Mouse (Mus musculus) liver, embryonic 14.5 days (tissue): ENCODE results near the gene Bend5. TPM values are rescaled to one million over a fixed set of nuclear protein-coding genes. Genes with fewer than 3 reads are reported as not detected.

ENCODE experiments used
- ATAC-seq: fragments of 200-750 bp; cut with Nextera tagmentation; 2 replicates; pipeline ENCODE4 v1.8.0; 2017; ENCODE audit warnings: moderate number of reproducible peaks, mild to moderate bottlenecking, moderate library complexity; ENCODE audit not compliant: insufficient read depth
- DNase-seq, 3 experiments: peaks; one replicate each; pipeline ENCODE4 v3.0.0-alpha.2; 2012 to 2013; ENCODE audit warnings: low read depth in 3 of 3, low spot score in 3 of 3
- H3K27ac ChIP-seq: fragments of 300-500 bp; sonication (generic); 2 replicates; pipeline ENCODE4 v1.5.1; 2014; ENCODE audit warnings: moderate library complexity, mild to moderate bottlenecking, control low read depth, inconsistent platforms
- H3K27me3 ChIP-seq: fragments of 300-500 bp; sonication (generic); 2 replicates; pipeline ENCODE4 v1.6.1; 2014; ENCODE audit warnings: mild to moderate bottlenecking, low read length, moderate library complexity; ENCODE audit not compliant: control insufficient read depth, insufficient read depth
- H3K36me3 ChIP-seq: fragments of 300-500 bp; sonication (generic); replicated peaks from 2 replicates; pipeline ENCODE4 v1.6.1; 2014; ENCODE audit warnings: low read depth; ENCODE audit not compliant: control insufficient read depth, insufficient read depth
- H3K4me1 ChIP-seq, 2 experiments: fragments of 200-500 bp in 1 of 2; fragments of 300-500 bp in 1 of 2; sonication (generic) in 1 of 2; replicated peaks; 2 replicates each; pipeline ENCODE4 v1.6.1; 2012 to 2014; ENCODE audit warnings: antibody characterized with exemption in 1 of 2, inconsistent platforms in 1 of 2, low read length in 1 of 2; ENCODE audit not compliant: control insufficient read depth in 2 of 2, insufficient read depth in 2 of 2
- H3K4me2 ChIP-seq: fragments of 300-500 bp; sonication (generic); 2 replicates; pipeline ENCODE4 v1.6.1; 2014; ENCODE audit warnings: low read depth, mild to moderate bottlenecking, control low read depth, moderate library complexity
- H3K4me3 ChIP-seq, 2 experiments: fragments of 200-500 bp in 1 of 2; fragments of 300-500 bp in 1 of 2; sonication (generic) in 1 of 2; 2 replicates each; pipeline ENCODE4 v1.5.1; 2012 to 2014; ENCODE audit warnings: low read depth in 2 of 2, low read length in 2 of 2, mild to moderate bottlenecking in 2 of 2, control low read depth in 1 of 2, inconsistent platforms in 1 of 2, moderate library complexity in 1 of 2; ENCODE audit not compliant: insufficient read depth in 1 of 2
- H3K9ac ChIP-seq: fragments of 300-500 bp; sonication (generic); replicated peaks from 2 replicates; pipeline ENCODE4 v1.6.1; 2014; ENCODE audit warnings: mild to moderate bottlenecking, control low read depth, moderate library complexity
- H3K9me3 ChIP-seq: fragments of 300-500 bp; sonication (generic); 2 replicates; pipeline ENCODE4 v1.6.1; 2016; ENCODE audit warnings: low read length, mixed read lengths; ENCODE audit not compliant: control insufficient read depth
- CTCF ChIP-seq: IDR thresholded peaks from 2 replicates; pipeline ENCODE4 v1.5.1; 2016; ENCODE audit warnings: antibody characterized with exemption, low read depth, control low read depth
- EP300 ChIP-seq: IDR thresholded peaks from 2 replicates; pipeline ENCODE4 v1.6.1; 2016; ENCODE audit warnings: antibody characterized with exemption, low read depth
- WGBS: fragments of 180-500 bp; shearing (Covaris S2); extraction: QIAGEN DNeasy Blood & Tissue Kit; methylation state at CpG from one replicate; pipeline ENCODE4 v1.1.7; 2014; ENCODE audit not compliant: insufficient replicate concordance; 5-methylcytosine and 5-hydroxymethylcytosine counted together
- polyA plus RNA-seq, 2 experiments: library from polyadenylated mRNA; depleted of rRNA in 1 of 2; stranded (reverse) in 1 of 2; unstranded in 1 of 2; fragments of >200 nt; fragmentation: Nextera tagmentation in 1 of 2; extraction: Ambion mirVana in 1 of 2; gene quantifications; 2 replicates each; pipeline versions ENCODE4 v1.2.1 to v1.2.3; 2012 to 2014

Gene Bend5
- polyA plus RNA-seq, 2 experiments, result 0.32 to 0.47 TPM

- Histone ChIP-seq H3K36me3 (no peaks in the 10 kb centered on the region), H3K27me3 (no peaks in the 10 kb centered on the region), H3K27ac (no peak overlapping the region), H3K4me2 (no peak overlapping the region), H3K4me3 (no peak overlapping the region), H3K4me1 (no peaks in the 10 kb centered on the region), H3K9ac (no peak overlapping the region), H3K9me3 (no peaks in the 10 kb centered on the region)
- WGBS, result 59% methylated on average over 10 of the region's 10 CpGs
- TF ChIP-seq CTCF (no peak), EP300 (no peak)
- DNase-seq (no peak), ATAC-seq (no peak)
These were observed 60.7 kb downstream of the Bend5 start for GRCm38 (mm10) chr4:111475374-111475971.

DNA sequence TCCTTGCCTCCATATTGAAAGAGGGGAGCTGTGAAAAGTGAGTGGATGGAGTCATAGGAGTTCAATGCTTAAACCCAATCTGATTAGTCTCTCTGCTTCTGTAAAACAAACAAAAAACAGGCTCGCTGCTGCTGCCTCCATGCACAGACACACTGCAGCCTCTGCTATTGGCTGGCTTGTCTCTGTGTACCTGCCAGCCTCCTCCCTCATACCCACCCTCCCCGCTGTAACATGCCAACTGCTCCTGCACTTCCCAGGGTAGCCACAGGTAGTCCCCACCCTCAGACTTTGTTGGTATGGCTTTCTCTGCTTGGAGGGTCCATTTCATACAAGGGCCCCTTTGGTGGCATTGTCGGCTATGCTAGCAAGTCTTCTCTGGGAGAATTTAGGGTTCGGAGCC is 62.7 kb downstream of the Bend5 start:
- no peak overlapping the region for H3K27ac ChIP-seq
- H3K4me1 ChIP-seq, result no peaks in the 10 kb centered on the region
- ATAC-seq (no peak), DNase-seq (no peak)
- no peaks in the 10 kb centered on the region for H3K9me3 ChIP-seq
- H3K9ac ChIP-seq, result no peak overlapping the region
- no peak overlapping the region for H3K4me3 ChIP-seq
- H3K36me3 ChIP-seq, result no peaks in the 10 kb centered on the region
- H3K27me3 ChIP-seq, result no peaks in the 10 kb centered on the region
- 36% methylated on average over 4 of the region's 4 CpGs for WGBS
- TF ChIP-seq EP300 (no peak), CTCF (no peak)
- no peak overlapping the region for H3K4me2 ChIP-seq

GRCm38 (mm10) chr4:111483499-111483898 is 68.7 kb downstream of the Bend5 start:
- no peak overlapping the region for H3K9ac ChIP-seq
- 55% methylated on average over 5 of the region's 5 CpGs for WGBS

DNA sequence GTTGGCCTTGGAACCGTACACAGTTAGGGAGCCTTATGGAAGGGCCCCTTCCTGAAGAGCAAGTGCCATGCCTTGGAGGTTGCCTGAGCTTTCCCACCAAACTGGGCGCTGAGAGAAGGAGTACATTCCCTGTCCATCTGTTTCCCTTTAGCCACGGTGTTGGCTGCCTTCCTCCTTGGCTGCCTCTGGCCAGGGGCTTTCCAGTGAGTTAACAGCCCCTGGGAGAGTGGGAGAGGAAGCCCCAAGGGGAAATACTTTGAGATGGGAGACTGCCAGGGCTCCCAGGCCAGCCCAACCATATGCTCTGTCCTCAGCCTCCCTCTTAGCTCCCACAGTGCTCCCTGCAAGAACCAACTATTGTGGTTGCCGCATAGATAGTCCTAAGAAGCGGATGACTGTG is 70.4 kb downstream of the Bend5 start:
- H3K27ac ChIP-seq, result no peak overlapping the region
- DNase-seq, result no peak
- no peak overlapping the region for H3K4me2 ChIP-seq
- H3K4me1 ChIP-seq, result no peaks in the 10 kb centered on the region
- TF ChIP-seq EP300 (no peak), CTCF (no peak)
- ATAC-seq, result no peak
- H3K4me3 ChIP-seq, result no peak overlapping the region
- H3K27me3 ChIP-seq, result no peaks in the 10 kb centered on the region
- WGBS, result 38% methylated on average over 5 of the region's 5 CpGs
- no peak overlapping the region for H3K9ac ChIP-seq
- H3K36me3 ChIP-seq, result no peaks in the 10 kb centered on the region
- H3K9me3 ChIP-seq, result no peaks in the 10 kb centered on the region

More at GRCm38 (mm10) chr4:111483499-111483898, 68.7 kb downstream of the Bend5 start:
- Histone ChIP-seq H3K27me3 (no peaks in the 10 kb centered on the region), H3K4me1 (no peaks in the 10 kb centered on the region), H3K36me3 (no peaks in the 10 kb centered on the region), H3K4me3 (no peak overlapping the region), H3K9me3 (no peaks in the 10 kb centered on the region), H3K4me2 (no peak overlapping the region), H3K27ac (no peak overlapping the region)
- ATAC-seq (no peak), DNase-seq (no peak)
- no peak for TF ChIP-seq EP300
- TF ChIP-seq CTCF, result no peak

DNA sequence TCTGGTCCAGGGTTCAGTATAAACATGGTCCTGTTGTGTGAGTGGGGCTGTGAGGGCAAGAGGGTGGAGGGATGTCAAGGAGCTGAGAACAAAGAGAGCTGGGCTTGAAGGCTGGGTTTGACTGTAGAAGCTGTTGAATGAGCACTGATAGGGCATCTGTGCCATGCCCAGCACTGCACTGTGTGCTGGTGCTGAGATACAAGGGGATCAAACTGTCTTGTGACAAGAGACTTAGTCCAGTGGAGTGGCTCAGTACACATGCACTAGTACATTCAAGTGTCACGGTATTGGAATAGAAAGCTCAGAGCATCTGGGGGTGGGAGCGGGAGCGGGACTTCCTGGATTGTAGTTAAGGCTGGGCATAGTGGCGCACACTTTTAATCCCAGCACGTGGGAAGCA is 71.4 kb downstream of the Bend5 start:
- WGBS, result 67% methylated on average over 5 of the region's 5 CpGs
- no peak overlapping the region for H3K4me3 ChIP-seq
- no peak overlapping the region for H3K27ac ChIP-seq
- no peak for ATAC-seq
- no peaks in the 10 kb centered on the region for H3K9me3 ChIP-seq
- no peak for DNase-seq
- H3K27me3 ChIP-seq, result no peaks in the 10 kb centered on the region
- no peak overlapping the region for H3K4me2 ChIP-seq
- no peaks in the 10 kb centered on the region for H3K4me1 ChIP-seq
- TF ChIP-seq EP300 (no peak), CTCF (no peak)
- H3K36me3 ChIP-seq, result no peaks in the 10 kb centered on the region
- H3K9ac ChIP-seq, result no peak overlapping the region
